Mouse (Mus musculus): ENCODE measurements around the gene Nfkbid. TPM values are rescaled to one million over a fixed set of nuclear protein-coding genes. Genes with fewer than 3 reads are reported as not detected.
A peak's percentile ranks its signal among the peaks of the same experiment; 100 is the strongest.

The Nfkbid gene
- polyA plus RNA-seq, 1 experiment, result 3.1 TPM

- WGBS, result 61% methylated on average over 5 of the region's 5 CpGs
- no peaks in the 10 kb centered on the region for H3K4me1 ChIP-seq (ENCODE audit: control insufficient read depth, insufficient read depth, low read length)
- peak; percentile 17 for DNase-seq
- no peaks in the 10 kb centered on the region for H3K36me3 ChIP-seq (ENCODE audit: control insufficient read depth, insufficient read depth, low read length)
- no peak within 1 kb of the TSS for H3K27ac ChIP-seq (ENCODE audit: insufficient read depth, low read depth, low read length)
- no peak within 1 kb of the TSS for H3K4me3 ChIP-seq (ENCODE audit: insufficient read depth, low read depth, low read length)
- no peaks in the 10 kb centered on the region for H3K27me3 ChIP-seq (replicated peaks; ENCODE audit: control insufficient read depth, insufficient read depth, low read length)
- TF ChIP-seq POLR2A (IDR thresholded peaks at IDR 0.05; ENCODE audit: low read depth, low read length), result no peak
- no peak for TF ChIP-seq CTCF (conservative IDR thresholded peaks at IDR 0.05; ENCODE audit: insufficient read depth, insufficient read length, low read depth, low read length)
Measured at GRCm38 (mm10) chr7:30413596-30413995, 7.9 kb upstream of the Nfkbid start, which contains the start of gene Tyrobp. Gene Tyrobp (plus strand): TSS chr7:30413760.

GRCm38 (mm10) chr7:30417856-30418255, 3.7 kb upstream of the Nfkbid start:
- no peak overlapping the region for H3K4me3 ChIP-seq (ENCODE audit: insufficient read depth, low read depth, low read length)
- 79% methylated on average over 9 of the region's 9 CpGs for WGBS
- DNase-seq, result no peak

GRCm38 (mm10) chr7:30419561-30420499, 1.7 kb upstream of the Nfkbid start, which contains the start of gene Hcst:
Gene Hcst (minus strand): TSS chr7:30419854.
- H3K4me3 ChIP-seq (ENCODE audit: insufficient read depth, low read depth, low read length), result no peak within 1 kb of the TSS
- DNase-seq, result peak; percentile 28
- H3K27me3 ChIP-seq (replicated peaks; ENCODE audit: control insufficient read depth, insufficient read depth, low read length), result no peaks in the 10 kb centered on the region
- no peaks in the 10 kb centered on the region for H3K4me1 ChIP-seq (ENCODE audit: control insufficient read depth, insufficient read depth, low read length)
- 55% methylated on average over 10 of the region's 10 CpGs for WGBS
- no peaks in the 10 kb centered on the region for H3K36me3 ChIP-seq (ENCODE audit: control insufficient read depth, insufficient read depth, low read length)
- H3K27ac ChIP-seq (ENCODE audit: insufficient read depth, low read depth, low read length), result peak within 1 kb of the TSS; percentile 2; the same call in 1 of the 2 replicates
- no peak for TF ChIP-seq CTCF (conservative IDR thresholded peaks at IDR 0.05; ENCODE audit: insufficient read depth, insufficient read length, low read depth, low read length)
- TF ChIP-seq POLR2A (IDR thresholded peaks at IDR 0.05; ENCODE audit: low read depth, low read length), result no peak

More at GRCm38 (mm10) chr7:30417856-30418255, 3.7 kb upstream of the Nfkbid start:
- TF ChIP-seq POLR2A (IDR thresholded peaks at IDR 0.05; ENCODE audit: low read depth, low read length) (no peak), CTCF (conservative IDR thresholded peaks at IDR 0.05; ENCODE audit: insufficient read depth, insufficient read length, low read depth, low read length) (no peak)
- Histone ChIP-seq H3K4me1 (ENCODE audit: control insufficient read depth, insufficient read depth, low read length) (no peaks in the 10 kb centered on the region), H3K27ac (ENCODE audit: insufficient read depth, low read depth, low read length) (no peak overlapping the region), H3K27me3 (replicated peaks; ENCODE audit: control insufficient read depth, insufficient read depth, low read length) (no peaks in the 10 kb centered on the region), H3K36me3 (ENCODE audit: control insufficient read depth, insufficient read depth, low read length) (no peaks in the 10 kb centered on the region)

- no peaks in the 10 kb centered on the region for H3K4me1 ChIP-seq (ENCODE audit: control insufficient read depth, insufficient read depth, low read length)
- 88% methylated on average over 3 of the region's 3 CpGs for WGBS
- no peak for TF ChIP-seq CTCF (conservative IDR thresholded peaks at IDR 0.05; ENCODE audit: insufficient read depth, insufficient read length, low read depth, low read length)
- no peak for TF ChIP-seq POLR2A (IDR thresholded peaks at IDR 0.05; ENCODE audit: low read depth, low read length)
- no peak for DNase-seq
- H3K27ac ChIP-seq (ENCODE audit: insufficient read depth, low read depth, low read length), result no peak overlapping the region
- no peaks in the 10 kb centered on the region for H3K27me3 ChIP-seq (replicated peaks; ENCODE audit: control insufficient read depth, insufficient read depth, low read length)
- no peaks in the 10 kb centered on the region for H3K36me3 ChIP-seq (ENCODE audit: control insufficient read depth, insufficient read depth, low read length)
- H3K4me3 ChIP-seq (ENCODE audit: insufficient read depth, low read depth, low read length), result no peak overlapping the region
Measured at GRCm38 (mm10) chr7:30420673-30421072, 859 bp upstream of the Nfkbid start.

- no peak for TF ChIP-seq CTCF (conservative IDR thresholded peaks at IDR 0.05; ENCODE audit: insufficient read depth, insufficient read length, low read depth, low read length)
- no peak for TF ChIP-seq POLR2A (IDR thresholded peaks at IDR 0.05; ENCODE audit: low read depth, low read length)
- H3K4me1 ChIP-seq (ENCODE audit: control insufficient read depth, insufficient read depth, low read length), result no peaks in the 10 kb centered on the region
- peak; percentile 87 for DNase-seq
- H3K36me3 ChIP-seq (ENCODE audit: control insufficient read depth, insufficient read depth, low read length), result no peaks in the 10 kb centered on the region
- under 1% methylated on average over 45 of the region's 45 CpGs for WGBS
- peak overlapping the region; percentile 49; the same call in 1 of the 2 replicates for H3K27ac ChIP-seq (ENCODE audit: insufficient read depth, low read depth, low read length)
- H3K4me3 ChIP-seq (ENCODE audit: insufficient read depth, low read depth, low read length), result peak overlapping the region; percentile 70
- H3K27me3 ChIP-seq (replicated peaks; ENCODE audit: control insufficient read depth, insufficient read depth, low read length), result no peaks in the 10 kb centered on the region
Measured at GRCm38 (mm10) chr7:30421890-30422435, 431 bp downstream of the Nfkbid start.

GRCm38 (mm10) chr7:30422560-30422959, 1.0 kb downstream of the Nfkbid start:
- peak overlapping the region; percentile 70 for H3K4me3 ChIP-seq (ENCODE audit: insufficient read depth, low read depth, low read length)
- DNase-seq, result no peak
- WGBS, result 8% methylated on average over 9 of the region's 9 CpGs
- H3K4me1 ChIP-seq (ENCODE audit: control insufficient read depth, insufficient read depth, low read length), result no peaks in the 10 kb centered on the region
- H3K27me3 ChIP-seq (replicated peaks; ENCODE audit: control insufficient read depth, insufficient read depth, low read length), result no peaks in the 10 kb centered on the region
- no peaks in the 10 kb centered on the region for H3K36me3 ChIP-seq (ENCODE audit: control insufficient read depth, insufficient read depth, low read length)
- peak overlapping the region; percentile 37; the same call in 1 of the 2 replicates for H3K27ac ChIP-seq (ENCODE audit: insufficient read depth, low read depth, low read length)
- no peak for TF ChIP-seq CTCF (conservative IDR thresholded peaks at IDR 0.05; ENCODE audit: insufficient read depth, insufficient read length, low read depth, low read length)
- TF ChIP-seq POLR2A (IDR thresholded peaks at IDR 0.05; ENCODE audit: low read depth, low read length), result no peak
